Mouse (Mus musculus): ENCODE results near the gene Iqsec1. TPM values are rescaled to one million over a fixed set of nuclear protein-coding genes. Genes with fewer than 3 reads are reported as not detected.

The Iqsec1 gene
- polyA plus RNA-seq, 1 experiment, result 191 TPM

GRCm38 (mm10) chr6:90759754-90760153 is 228.7 kb downstream of the Iqsec1 start:
- H3K4me1 ChIP-seq (ENCODE audit: control insufficient read depth, insufficient read depth, low read length), result peaks cover 5% of the 10 kb centered on the region
- TF ChIP-seq CTCF (IDR thresholded peaks at IDR 0.05; ENCODE audit: insufficient read depth, low read length) (no peak), POLR2A (IDR thresholded peaks at IDR 0.05; ENCODE audit: borderline replicate concordance, extremely low read depth, low read depth, low read length) (no peak)
- no peak overlapping the region for H3K4me3 ChIP-seq (replicated peaks; ENCODE audit: extremely low read depth, low read depth, low read length)
- 82% methylated on average over 2 of the region's 2 CpGs for WGBS
- DNase-seq, result no peak

- WGBS, result 71% methylated on average over 2 of the region's 2 CpGs
These were observed 230.3 kb downstream of the Iqsec1 start for GRCm38 (mm10) chr6:90758155-90758554.

GRCm38 (mm10) chr6:90757427-90757883 is 231.0 kb downstream of the Iqsec1 start:
- peak; percentile 25; the same call in 1 of the 2 replicates for TF ChIP-seq POLR2A (IDR thresholded peaks at IDR 0.05; ENCODE audit: borderline replicate concordance, extremely low read depth, low read depth, low read length)
- no peak for TF ChIP-seq CTCF (IDR thresholded peaks at IDR 0.05; ENCODE audit: insufficient read depth, low read length)
- peaks cover 5% of the 10 kb centered on the region for H3K4me1 ChIP-seq (ENCODE audit: control insufficient read depth, insufficient read depth, low read length)
- 46% methylated on average over 12 of the region's 12 CpGs for WGBS
- DNase-seq, result no peak
- H3K4me3 ChIP-seq (replicated peaks; ENCODE audit: extremely low read depth, low read depth, low read length), result peak overlapping the region; percentile 42

More at GRCm38 (mm10) chr6:90758155-90758554, 230.3 kb downstream of the Iqsec1 start:
- TF ChIP-seq POLR2A (IDR thresholded peaks at IDR 0.05; ENCODE audit: borderline replicate concordance, extremely low read depth, low read depth, low read length), result no peak
- TF ChIP-seq CTCF (IDR thresholded peaks at IDR 0.05; ENCODE audit: insufficient read depth, low read length), result no peak
- DNase-seq, result no peak
- Histone ChIP-seq H3K4me1 (ENCODE audit: control insufficient read depth, insufficient read depth, low read length) (peaks cover 5% of the 10 kb centered on the region), H3K4me3 (replicated peaks; ENCODE audit: extremely low read depth, low read depth, low read length) (no peak overlapping the region)

- no peak for DNase-seq
- Histone ChIP-seq H3K4me3 (replicated peaks; ENCODE audit: extremely low read depth, low read depth, low read length) (no peak overlapping the region), H3K4me1 (ENCODE audit: control insufficient read depth, insufficient read depth, low read length) (peaks cover 5% of the 10 kb centered on the region)
- WGBS, result 62% methylated on average over 5 of the region's 5 CpGs
- TF ChIP-seq CTCF (IDR thresholded peaks at IDR 0.05; ENCODE audit: insufficient read depth, low read length) (no peak), POLR2A (IDR thresholded peaks at IDR 0.05; ENCODE audit: borderline replicate concordance, extremely low read depth, low read depth, low read length) (no peak)
These were observed 231.9 kb downstream of the Iqsec1 start for GRCm38 (mm10) chr6:90756561-90756960.

- DNase-seq, result no peak
- Histone ChIP-seq H3K4me3 (replicated peaks; ENCODE audit: extremely low read depth, low read depth, low read length) (no peak overlapping the region), H3K4me1 (ENCODE audit: control insufficient read depth, insufficient read depth, low read length) (peaks cover 5% of the 10 kb centered on the region)
- WGBS, result 72% methylated on average over 6 of the region's 6 CpGs
- no peak for TF ChIP-seq CTCF (IDR thresholded peaks at IDR 0.05; ENCODE audit: insufficient read depth, low read length)
These were observed 232.9 kb downstream of the Iqsec1 start for GRCm38 (mm10) chr6:90755613-90755941.

GRCm38 (mm10) chr6:90754927-90755612 is 233.4 kb downstream of the Iqsec1 start:
- no peak for DNase-seq
- peaks cover 6% of the 10 kb centered on the region for H3K4me1 ChIP-seq (ENCODE audit: control insufficient read depth, insufficient read depth, low read length)
- H3K4me3 ChIP-seq (replicated peaks; ENCODE audit: extremely low read depth, low read depth, low read length), result no peak overlapping the region
- 53% methylated on average over 7 of the region's 7 CpGs for WGBS
- TF ChIP-seq CTCF (IDR thresholded peaks at IDR 0.05; ENCODE audit: insufficient read depth, low read length) (no peak), POLR2A (IDR thresholded peaks at IDR 0.05; ENCODE audit: borderline replicate concordance, extremely low read depth, low read depth, low read length) (no peak)

- no peak for TF ChIP-seq POLR2A (IDR thresholded peaks at IDR 0.05; ENCODE audit: borderline replicate concordance, extremely low read depth, low read depth, low read length)
- TF ChIP-seq CTCF (IDR thresholded peaks at IDR 0.05; ENCODE audit: insufficient read depth, low read length), result no peak
- DNase-seq, result no peak
- WGBS, result 76% methylated on average over 2 of the region's 2 CpGs
- Histone ChIP-seq H3K4me3 (replicated peaks; ENCODE audit: extremely low read depth, low read depth, low read length) (no peak overlapping the region), H3K4me1 (ENCODE audit: control insufficient read depth, insufficient read depth, low read length) (peaks cover 7% of the 10 kb centered on the region)
These were observed 234.4 kb downstream of the Iqsec1 start for GRCm38 (mm10) chr6:90754093-90754492.

GRCm38 (mm10) chr6:90753656-90754055 is 234.8 kb downstream of the Iqsec1 start:
- no peak for DNase-seq
- Histone ChIP-seq H3K4me1 (ENCODE audit: control insufficient read depth, insufficient read depth, low read length) (peaks cover 7% of the 10 kb centered on the region), H3K4me3 (replicated peaks; ENCODE audit: extremely low read depth, low read depth, low read length) (no peak overlapping the region)
- TF ChIP-seq POLR2A (IDR thresholded peaks at IDR 0.05; ENCODE audit: borderline replicate concordance, extremely low read depth, low read depth, low read length) (no peak), CTCF (IDR thresholded peaks at IDR 0.05; ENCODE audit: insufficient read depth, low read length) (no peak)

GRCm38 (mm10) chr6:90751624-90752023 is 236.9 kb downstream of the Iqsec1 start:
- DNase-seq, result no peak

GRCm38 (mm10) chr6:90750091-90750490 is 238.4 kb downstream of the Iqsec1 start:
- DNase-seq, result no peak
- Histone ChIP-seq H3K4me3 (replicated peaks; ENCODE audit: extremely low read depth, low read depth, low read length) (no peak overlapping the region), H3K4me1 (ENCODE audit: control insufficient read depth, insufficient read depth, low read length) (peaks cover 7% of the 10 kb centered on the region; the same call in 1 of the 2 replicates)
- 34% methylated on average over 2 of the region's 2 CpGs for WGBS
- TF ChIP-seq POLR2A (IDR thresholded peaks at IDR 0.05; ENCODE audit: borderline replicate concordance, extremely low read depth, low read depth, low read length) (no peak), CTCF (IDR thresholded peaks at IDR 0.05; ENCODE audit: insufficient read depth, low read length) (no peak)

More at GRCm38 (mm10) chr6:90751624-90752023, 236.9 kb downstream of the Iqsec1 start:
- 71% methylated on average over 3 of the region's 3 CpGs for WGBS
- TF ChIP-seq CTCF (IDR thresholded peaks at IDR 0.05; ENCODE audit: insufficient read depth, low read length) (no peak), POLR2A (IDR thresholded peaks at IDR 0.05; ENCODE audit: borderline replicate concordance, extremely low read depth, low read depth, low read length) (no peak)
- no peak overlapping the region for H3K4me3 ChIP-seq (replicated peaks; ENCODE audit: extremely low read depth, low read depth, low read length)
- peaks cover 5% of the 10 kb centered on the region; the same call in 1 of the 2 replicates for H3K4me1 ChIP-seq (ENCODE audit: control insufficient read depth, insufficient read depth, low read length)
